Mouse (Mus musculus): ENCODE data around the gene Trex2. TPM values are rescaled to one million over a fixed set of nuclear protein-coding genes. Genes with fewer than 3 reads are reported as not detected.

Gene Trex2
- not detected for polyA plus RNA-seq (2017; shearing (Covaris generic))

GRCm38 (mm10) chrX:73435252-73435651 lies at the start of gene Trex2:
Gene Trex2, minus strand, starts transcription at chrX:73435344.

GRCm38 (mm10) chrX:73483484-73483810 lies 48.3 kb upstream of the Trex2 start, which contains the start of gene Bgn:
Gene Bgn, plus strand, starts transcription at chrX:73483602.

GRCm38 (mm10) chrX:73458877-73459392 lies 23.8 kb upstream of the Trex2 start, which contains the start of gene Haus7:
Gene Haus7, minus strand, starts transcription at chrX:73459044.

GRCm38 (mm10) chrX:73410880-73411517 lies 24.1 kb downstream of the Trex2 start, which contains the start of gene Zfp92:
Gene Zfp92, plus strand, starts transcription at chrX:73411096.

GRCm38 (mm10) chrX:73398636-73399035 lies 36.5 kb downstream of the Trex2 start, which contains the start of gene Gm18336:
Gene Gm18336, minus strand, starts transcription at chrX:73398736.

Other genes starting within 250 kb of the Trex2 start
- 10 to 100 TPM in 1 of 2 experiments, 1 to 10 TPM in 1; 4.4 to 19.7 TPM for gene Xlr3b, start 243.1 kb downstream of the Trex2 start, polyA plus RNA-seq (2017; shearing (Covaris generic))
- 100 to 1,000 TPM; 126 to 145 TPM for gene Xlr4b, start 221.0 kb downstream of the Trex2 start, polyA plus RNA-seq (2017; shearing (Covaris generic))
- 10 to 100 TPM; 17.4 to 19.3 TPM for gene F8a, start 207.1 kb downstream of the Trex2 start, polyA plus RNA-seq (2017; shearing (Covaris generic))
- 10 to 100 TPM; 60.1 to 81.5 TPM for gene Xlr4c, start 192.2 kb downstream of the Trex2 start, polyA plus RNA-seq (2017; shearing (Covaris generic))
- under 1 TPM in 1 of 2 experiments, not detected in 1; 0.13 TPM for gene Xlr3c, start 170.0 kb downstream of the Trex2 start, polyA plus RNA-seq (2017; shearing (Covaris generic))
- under 1 TPM in 1 of 2 experiments, not detected in 1; 0.12 TPM for gene Xlr5a, start 142.4 kb downstream of the Trex2 start, polyA plus RNA-seq (2017; shearing (Covaris generic))
- gene Xlr5c, start 142.4 kb downstream of the Trex2 start, polyA plus RNA-seq (2017; shearing (Covaris generic)): not detected
- gene Gm45015, start 98.5 kb downstream of the Trex2 start, polyA plus RNA-seq (2017; shearing (Covaris generic)): not detected
- gene Zfp275, start 92.7 kb downstream of the Trex2 start, polyA plus RNA-seq (2017; shearing (Covaris generic)): 10 to 100 TPM in 1 of 2 experiments, 1 to 10 TPM in 1; 8.2 to 11.7 TPM
- not detected for gene Gm18336, start 36.6 kb downstream of the Trex2 start, polyA plus RNA-seq (2017; shearing (Covaris generic))
- under 1 TPM in 1 of 2 experiments, not detected in 1; 0.25 TPM for gene Zfp92, start 24.2 kb downstream of the Trex2 start, polyA plus RNA-seq (2017; shearing (Covaris generic))
- 10 to 100 TPM; 23.0 to 36.2 TPM for gene Haus7, start 23.7 kb upstream of the Trex2 start, polyA plus RNA-seq (2017; shearing (Covaris generic))
- under 1 TPM in 1 of 2 experiments, not detected in 1; 0.06 TPM for gene Bgn, start 48.3 kb upstream of the Trex2 start, polyA plus RNA-seq (2017; shearing (Covaris generic))
- not detected for gene Atp2b3, start 67.7 kb upstream of the Trex2 start, polyA plus RNA-seq (2017; shearing (Covaris generic))
- gene Dusp9, start 204.1 kb upstream of the Trex2 start, polyA plus RNA-seq (2017; shearing (Covaris generic)): 1 to 10 TPM in 1 of 2 experiments, under 1 TPM in 1; 0.25 to 1.1 TPM
- gene Pnck, start 224.8 kb upstream of the Trex2 start, polyA plus RNA-seq (2017; shearing (Covaris generic)): 1 to 10 TPM; 1.2 to 3.8 TPM
- under 1 TPM; 0.18 to 0.76 TPM for gene Slc6a8, start 237.8 kb upstream of the Trex2 start, polyA plus RNA-seq (2017; shearing (Covaris generic))